Mouse (Mus musculus) embryonic fibroblast, embryonic 13.5 days (primary cell): ENCODE data around the gene Aox4.

Experiments
- CTCF ChIP-seq: IDR thresholded peaks from 2 replicates; pipeline ENCODE4 v1.5.1; 2011; ENCODE audit warnings: mild to moderate bottlenecking, control low read depth, low read length, moderate library complexity, borderline replicate concordance; ENCODE audit not compliant: insufficient read depth
- POLR2A ChIP-seq: IDR thresholded peaks from 2 replicates; pipeline ENCODE4 v1.6.1; 2011; ENCODE audit warnings: low read depth, mild to moderate bottlenecking, control low read depth, low read length, moderate library complexity

DNA sequence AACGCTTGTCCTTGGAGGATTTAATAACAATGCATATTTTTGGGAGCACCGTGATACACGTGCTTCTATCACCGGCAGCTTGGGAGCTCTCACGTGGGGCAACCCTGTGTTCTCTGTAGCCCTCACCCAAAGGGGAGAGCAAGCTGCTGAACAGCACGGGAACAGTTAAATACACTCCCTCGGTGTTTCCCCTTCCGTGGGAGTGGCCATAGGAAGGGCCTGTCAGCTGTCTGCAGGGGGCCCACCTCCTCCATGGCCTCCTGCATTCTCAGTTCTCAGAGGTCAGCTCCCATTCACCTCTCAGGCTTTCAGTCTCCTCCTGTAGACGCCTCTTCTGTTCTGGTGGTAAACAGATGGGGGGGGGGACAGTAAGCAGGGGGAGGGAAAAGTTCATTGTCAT, 65.7 kb downstream of the Aox4 start:
- TF ChIP-seq CTCF (no peak), POLR2A (no peak)
